Mouse (Mus musculus) kidney, postnatal 36 days (tissue): ENCODE results near the gene Scarb1.

Experiments used
- DNase-seq, 2 experiments: peaks; one replicate each; pipeline ENCODE4 v3.0.0; 2021 to 2022; ENCODE audit warnings: mixed read lengths in 2 of 2

The Scarb1 gene

DNA sequence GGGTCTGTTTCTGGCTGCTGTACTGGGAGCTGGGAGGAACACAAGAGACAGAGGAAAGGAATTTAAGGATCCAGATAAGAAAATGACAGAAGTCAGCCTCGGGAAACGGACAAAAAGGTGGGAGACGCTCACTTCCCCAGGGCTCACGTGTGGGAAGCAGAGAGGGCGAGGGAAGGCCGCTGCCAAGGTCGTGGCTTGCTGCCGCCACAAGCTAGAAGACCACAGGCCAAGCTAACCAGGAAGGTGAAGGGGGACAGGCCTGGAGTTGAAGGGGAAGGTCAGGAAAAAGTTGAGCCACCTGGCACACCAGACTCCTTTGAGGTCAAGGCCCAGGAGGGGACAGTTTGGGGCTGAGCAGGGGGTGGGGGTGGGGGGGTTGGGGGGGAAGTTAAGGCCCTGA is 10.2 kb downstream of the Scarb1 start:
- no peak for DNase-seq

DNA sequence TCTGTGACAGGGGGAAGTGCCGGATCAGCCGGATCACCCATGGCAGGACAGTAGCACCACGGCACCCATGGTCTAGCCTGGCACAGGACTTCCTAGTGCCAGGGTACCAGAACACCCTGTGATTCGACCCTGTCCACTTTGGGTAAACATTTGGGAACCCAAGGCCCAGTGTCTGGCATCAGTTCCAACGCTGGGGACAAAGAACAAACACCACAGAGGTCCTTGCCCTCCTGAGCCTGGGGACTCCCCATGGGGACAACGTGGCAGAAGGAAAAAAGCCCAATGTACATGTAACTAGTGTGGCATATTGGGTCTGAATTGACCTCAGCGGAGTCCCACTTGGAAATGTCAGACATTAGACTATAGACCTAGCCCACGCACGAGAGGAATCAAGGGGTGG is 10.7 kb downstream of the Scarb1 start:
- DNase-seq: no peak

DNA sequence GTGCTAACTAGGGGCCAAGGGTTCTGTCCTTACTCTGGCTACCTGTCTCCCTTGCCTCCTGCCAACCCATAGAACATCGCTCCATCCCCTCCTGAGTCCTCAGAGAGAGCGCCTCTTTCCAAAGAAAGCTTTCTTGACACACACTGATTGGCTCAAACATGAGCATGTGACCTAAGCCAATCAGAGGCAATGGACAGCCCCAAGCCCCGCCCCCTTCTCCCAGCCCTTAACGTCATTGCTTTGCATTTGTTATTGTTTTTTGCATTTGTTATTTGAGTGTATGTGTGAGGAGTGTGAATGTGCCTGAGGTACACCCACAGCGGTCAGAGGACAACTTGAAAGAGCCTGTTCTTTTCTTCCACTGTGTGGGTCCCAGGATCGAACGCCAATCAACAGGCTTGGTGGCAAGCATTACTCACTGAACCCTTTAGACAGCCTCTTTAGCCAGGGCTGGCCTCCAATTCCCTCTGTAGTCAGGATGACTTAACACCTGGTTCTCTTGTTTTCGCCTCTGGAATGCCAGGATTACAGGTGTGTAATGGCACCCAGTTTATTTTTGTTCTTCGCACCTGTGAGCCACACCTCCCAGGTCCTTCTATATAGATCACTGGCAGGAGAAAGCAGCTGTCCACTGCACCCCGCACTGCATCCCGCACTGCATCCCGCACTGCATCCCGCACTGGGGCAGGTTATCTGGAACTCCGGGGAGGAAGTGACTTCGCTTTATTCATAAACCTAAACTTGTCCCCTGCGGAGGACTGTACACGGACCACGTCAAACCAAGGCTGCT is 13.1 kb downstream of the Scarb1 start:
- DNase-seq: no peak

DNA sequence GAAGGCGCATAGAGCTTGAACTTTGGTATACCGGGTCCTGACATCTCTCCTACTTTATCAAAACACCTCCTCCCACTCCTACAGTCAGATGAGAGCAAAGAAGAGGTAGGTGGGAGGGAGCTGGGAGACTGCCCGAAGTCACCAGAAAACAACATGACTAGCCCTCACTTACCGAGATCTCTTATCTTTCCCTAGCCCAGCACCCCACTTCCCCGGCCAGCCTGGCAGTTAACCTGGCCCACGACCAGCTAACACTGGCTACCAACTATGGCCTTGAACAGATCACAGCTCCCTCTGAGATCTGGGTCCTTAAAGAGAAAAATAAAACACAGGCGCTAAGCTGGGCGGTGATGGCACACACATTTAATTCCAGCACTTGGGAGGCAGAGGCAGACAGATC is 14.5 kb downstream of the Scarb1 start:
- DNase-seq: no peak

DNA sequence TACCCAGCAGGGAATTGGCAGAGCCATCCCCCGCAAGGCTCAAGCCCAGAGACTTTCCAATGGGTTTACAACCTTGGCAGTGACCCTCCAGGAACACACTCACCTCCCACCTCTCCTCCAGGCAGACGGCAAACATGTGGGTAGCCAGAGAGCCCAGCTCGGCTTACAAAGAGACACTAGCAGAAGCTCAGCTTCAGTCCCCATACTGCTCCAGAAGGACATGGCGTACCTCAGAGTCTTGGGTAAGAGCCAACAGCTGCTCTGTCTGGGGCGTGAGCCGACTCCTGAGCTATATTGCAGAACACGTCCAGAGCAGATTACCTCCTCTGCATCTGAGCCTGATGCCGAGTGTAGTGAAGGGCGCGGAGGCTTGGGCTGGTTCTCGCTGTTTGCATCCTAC is 15.0 kb downstream of the Scarb1 start:
- DNase-seq: no peak

DNA sequence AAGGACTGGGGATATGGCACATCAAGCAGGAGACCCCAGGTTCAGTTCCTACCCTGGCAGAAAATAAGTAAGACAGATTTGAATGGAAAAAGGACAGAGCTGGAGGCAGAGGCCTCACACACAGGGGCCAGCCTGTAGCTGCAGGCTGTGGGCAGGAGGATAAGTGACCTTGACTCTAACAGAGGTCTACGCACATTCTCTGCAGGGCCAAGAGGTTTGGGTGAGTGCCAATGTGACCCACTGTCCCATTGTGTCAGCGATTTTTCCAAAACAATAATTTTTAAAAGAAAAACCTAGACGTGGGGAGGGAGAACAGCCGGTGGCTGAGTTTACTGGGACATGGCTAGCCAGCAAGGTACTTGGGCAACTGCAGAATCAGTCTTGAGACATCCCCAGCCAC is 15.6 kb downstream of the Scarb1 start:
- DNase-seq: peak in 1 of 2 experiments; percentile 51

DNA sequence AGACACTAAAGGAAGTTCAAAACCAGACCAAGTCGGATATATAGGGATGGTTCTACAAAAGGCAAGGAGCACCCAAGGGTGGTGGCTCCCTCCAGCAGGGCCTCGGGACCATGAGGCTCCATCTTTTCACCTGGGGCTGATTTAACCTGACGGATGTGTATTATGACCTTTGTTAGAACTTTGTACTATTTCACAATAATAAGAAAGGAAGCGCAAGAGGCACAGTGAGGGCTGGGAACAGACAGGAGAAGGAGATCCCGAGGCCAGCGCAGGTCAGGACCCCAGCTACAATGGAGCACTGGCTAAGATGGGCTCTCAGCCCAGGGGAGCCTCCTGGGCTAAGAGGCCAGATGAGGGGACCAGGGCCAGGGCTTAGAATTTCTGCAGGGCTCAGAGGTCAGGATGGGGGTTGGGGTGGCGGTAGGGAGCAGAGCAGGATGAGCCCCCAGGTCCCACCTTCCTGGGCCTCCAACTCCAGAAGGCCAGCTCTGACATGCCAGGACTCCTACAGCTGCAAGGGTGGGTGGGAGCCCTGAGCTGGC is 16.9 kb downstream of the Scarb1 start:
- DNase-seq: no peak

DNA sequence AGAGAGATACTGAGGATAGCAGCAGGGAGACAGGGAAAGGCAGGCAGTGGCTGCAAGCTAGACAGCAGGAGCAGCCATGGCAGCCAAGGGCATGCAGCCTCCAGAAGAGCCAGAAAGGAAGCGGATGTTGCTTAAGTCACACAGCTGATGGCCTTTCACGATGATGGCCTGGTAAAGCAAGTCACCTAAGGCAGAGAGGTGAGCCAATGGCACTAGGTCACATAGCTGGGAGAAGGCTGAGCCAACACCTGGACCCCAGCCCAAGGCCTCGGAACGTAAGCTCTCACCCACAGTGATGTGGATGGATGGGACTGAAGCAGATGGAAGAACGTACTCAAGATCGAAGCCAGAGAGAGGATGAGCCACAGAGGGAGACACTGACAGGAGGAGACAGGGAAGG is 17.8 kb downstream of the Scarb1 start:
- no peak for DNase-seq

DNA sequence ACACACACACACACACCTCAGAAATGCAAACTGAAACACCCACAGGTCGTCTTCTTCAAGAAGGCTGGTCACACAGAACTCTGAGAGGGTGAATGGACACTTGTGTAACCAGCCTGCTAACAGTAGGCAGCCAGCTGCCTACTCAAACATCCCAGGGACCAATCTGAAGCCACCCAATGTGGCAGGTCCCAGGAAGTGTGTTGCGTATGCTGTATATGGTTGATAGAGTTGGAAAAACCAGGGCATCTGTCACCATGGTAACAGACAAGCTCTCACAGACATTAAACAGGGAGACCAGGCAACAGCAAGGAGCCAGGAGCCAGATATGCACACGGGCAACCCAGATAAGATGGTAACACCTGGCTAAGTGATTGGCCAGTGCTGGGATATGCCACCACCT is 19.1 kb downstream of the Scarb1 start:
- no peak for DNase-seq

DNA sequence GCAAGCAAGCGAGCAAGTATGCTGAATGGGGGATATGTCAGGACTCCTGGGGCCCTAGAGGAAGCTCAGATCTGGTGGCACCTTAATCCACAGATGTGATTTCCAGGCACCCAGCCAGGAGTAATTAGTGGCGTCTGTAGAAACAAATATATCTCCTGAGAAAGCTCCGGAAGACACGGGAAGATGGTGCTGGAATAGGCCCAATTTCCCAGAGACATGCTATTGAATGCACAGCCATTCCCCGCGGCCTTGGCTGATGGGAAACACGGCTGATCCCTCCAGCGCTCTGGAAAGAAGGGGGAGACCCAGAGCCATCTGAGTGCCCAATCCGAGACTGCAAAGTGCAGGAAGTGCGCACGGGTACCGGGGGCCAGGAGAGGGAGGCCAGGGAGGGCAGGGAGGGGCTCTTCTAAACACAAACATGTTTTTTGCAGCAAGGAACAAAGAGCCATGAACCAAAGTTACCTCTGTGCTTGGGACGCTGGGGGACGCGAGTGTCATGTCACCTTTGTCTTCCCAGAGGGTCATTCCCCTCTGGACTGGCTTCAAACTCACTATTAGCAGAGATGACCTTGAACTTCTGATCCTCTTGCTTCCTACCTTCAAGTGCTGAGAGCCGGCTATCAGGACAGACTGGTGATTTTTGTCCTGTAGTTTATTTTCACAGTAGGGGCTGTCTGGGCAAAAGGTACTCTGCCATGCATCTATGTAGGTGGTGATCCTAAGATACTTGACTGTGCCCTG is 21.7 kb downstream of the Scarb1 start:
- DNase-seq: peak; percentile 79 to 84

DNA sequence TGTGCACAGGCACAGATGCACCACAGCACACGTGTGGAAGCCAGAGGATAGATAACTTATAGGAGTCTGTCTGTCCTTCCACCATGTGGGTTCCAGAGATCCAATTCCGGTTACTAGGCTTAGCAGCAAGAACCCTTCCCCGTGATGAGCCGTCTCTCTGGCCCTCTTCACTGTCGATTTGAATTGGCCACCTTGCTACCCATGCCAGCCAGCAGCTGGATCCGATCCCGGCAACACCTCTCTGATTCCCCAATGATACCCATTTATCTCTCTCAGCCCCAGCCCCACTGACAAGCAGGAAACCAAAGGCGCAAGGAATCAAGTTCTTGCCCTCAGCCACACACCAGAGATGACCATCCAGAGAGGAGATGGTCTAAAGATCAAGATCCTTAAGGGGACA is 22.9 kb downstream of the Scarb1 start:
- no peak for DNase-seq

DNA sequence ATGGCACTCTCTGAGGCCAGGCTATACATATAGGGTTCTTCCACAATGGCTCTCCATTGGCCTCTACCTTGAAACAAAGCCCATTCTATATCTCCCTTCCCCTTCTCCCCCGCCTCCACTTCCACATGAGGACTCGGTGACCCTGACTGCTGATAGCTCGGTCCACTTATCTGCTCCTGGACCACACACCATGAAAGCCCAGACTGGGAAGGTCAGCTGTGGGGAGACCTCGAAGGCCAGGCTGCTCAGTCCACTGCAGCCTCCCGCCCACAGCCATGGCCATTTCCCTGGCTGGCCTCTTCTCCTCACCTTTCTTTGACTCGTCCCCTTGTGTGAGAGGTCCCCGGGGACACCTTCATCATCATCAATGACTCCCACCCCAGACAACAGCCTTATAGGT is 23.6 kb downstream of the Scarb1 start:
- DNase-seq: no peak

DNA sequence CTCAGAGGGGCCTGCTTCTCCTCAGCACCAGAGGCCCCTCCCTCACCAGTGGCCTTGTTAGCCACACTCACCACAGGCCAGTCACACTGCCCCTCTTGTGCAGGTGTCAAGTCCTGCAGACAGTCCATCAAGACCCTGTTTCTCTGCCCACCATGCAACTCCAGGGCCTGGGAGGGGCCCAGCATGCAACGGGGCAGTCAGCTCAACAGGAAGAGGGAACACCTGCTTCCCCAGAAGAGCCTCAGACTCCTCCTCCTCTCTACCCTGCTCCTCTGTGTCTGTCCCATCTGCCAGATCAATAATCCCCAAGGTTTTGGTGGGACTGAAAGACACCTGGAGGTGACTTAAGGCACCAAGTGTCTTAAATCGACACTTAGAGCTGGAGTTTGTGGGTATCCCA is 24.1 kb downstream of the Scarb1 start:
- no peak for DNase-seq

DNA sequence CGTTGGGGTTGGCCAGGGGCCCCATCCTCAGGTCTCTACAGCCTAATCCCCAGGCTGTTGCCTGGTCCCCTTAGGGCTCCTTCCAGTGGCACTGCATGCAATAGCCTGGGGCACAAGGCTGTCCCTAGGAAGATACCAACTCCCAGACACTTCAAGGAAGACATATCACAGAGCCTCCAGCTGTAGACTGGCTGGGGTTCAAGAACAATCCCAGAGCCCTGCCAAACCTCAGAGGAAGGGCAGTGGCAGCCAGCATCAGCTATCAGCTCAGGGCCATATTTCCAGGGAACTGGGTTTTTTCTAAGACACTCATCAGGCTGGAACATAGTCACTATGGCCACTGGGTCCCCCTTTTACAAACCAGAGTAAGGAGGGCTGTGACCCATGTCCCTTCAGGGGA is 25.8 kb downstream of the Scarb1 start:
- no peak for DNase-seq

DNA sequence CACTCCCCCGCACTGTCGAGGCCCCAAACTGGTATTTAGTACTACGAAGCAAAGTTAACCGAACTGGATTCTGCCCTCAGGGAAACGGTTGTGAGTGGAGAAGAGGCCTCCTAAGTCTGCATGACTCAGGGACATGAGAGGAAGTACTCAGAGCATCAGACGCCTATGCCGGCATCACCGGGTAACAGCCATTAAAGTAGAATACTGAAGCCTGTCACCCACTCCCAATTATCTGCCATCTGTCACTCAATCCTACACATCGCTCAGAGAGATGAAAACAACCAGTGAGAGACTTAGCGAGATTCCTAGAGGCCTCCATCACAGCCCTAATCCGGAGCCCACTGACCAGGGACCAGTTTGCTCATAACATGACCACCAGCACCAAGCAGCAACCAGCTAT is 26.9 kb downstream of the Scarb1 start:
- no peak for DNase-seq

DNA sequence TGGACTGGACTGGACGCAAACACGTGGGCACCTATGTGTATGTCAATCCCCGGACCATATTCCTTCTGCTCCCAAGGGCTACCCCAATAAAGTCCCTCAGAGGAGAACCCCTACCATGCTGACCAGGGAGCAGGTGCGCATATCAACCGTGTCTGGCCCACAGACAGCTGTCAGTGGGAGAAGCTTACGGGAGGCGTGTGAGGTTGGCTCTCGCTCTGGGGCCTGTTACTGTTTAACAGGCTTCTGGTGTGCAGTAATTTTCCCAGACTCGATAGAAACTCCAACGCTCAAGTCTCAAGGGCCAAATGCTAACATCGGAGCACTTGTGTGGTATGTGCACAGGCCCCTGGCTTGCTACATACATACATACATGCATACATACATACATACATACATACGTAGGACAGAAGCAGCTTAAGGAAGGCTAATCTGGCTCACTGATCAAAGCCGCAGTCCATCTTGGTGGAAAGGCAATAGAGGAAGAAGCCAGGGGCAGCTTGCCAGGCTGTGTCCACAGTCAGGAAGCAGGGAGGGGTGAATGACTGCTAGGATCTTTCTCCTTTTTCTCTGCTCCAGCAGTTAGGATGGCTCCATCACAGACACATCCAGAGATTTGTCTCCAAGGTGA is 27.8 kb downstream of the Scarb1 start:
- peak; percentile 88 to 92 for DNase-seq

DNA sequence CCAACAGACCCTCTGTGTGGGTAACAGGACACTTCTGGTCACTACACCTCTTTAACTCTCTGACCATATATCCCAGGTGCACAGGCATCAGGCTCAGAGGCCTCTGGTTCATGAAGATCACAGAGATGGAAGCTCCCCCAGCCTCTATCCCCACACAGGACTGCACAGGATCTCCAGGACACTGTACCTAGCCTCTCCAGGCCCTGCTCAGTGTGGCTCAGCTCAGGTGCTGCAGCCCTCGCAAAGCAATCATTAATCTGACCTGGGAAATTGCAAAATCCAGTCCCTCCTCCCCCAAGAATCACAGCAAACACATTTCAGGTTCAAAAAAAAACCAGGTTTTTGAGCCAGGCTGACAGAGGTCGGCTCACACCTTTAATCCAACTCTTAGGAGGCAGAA is 29.9 kb downstream of the Scarb1 start:
- no peak for DNase-seq

DNA sequence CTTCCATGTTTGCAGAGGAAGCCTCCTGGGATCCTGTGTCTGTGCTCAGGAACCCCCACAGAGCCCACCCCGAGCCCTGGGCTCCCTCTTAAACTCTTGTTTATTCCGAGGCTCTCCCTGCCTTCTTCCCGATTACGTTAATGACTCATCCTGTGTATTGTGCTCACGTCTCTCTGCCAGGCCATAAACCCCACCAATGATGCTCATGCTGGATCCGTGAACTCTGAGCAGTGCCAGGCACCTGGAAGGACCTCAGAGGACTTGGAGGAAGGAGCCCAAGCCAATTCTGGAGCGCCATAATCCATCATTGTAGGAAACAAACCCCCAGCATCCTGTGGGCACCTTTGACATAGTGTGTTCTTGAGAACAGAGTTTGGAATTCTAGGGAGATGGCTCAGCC is 31.7 kb downstream of the Scarb1 start:
- peak in 1 of 2 experiments; percentile 40 for DNase-seq

DNA sequence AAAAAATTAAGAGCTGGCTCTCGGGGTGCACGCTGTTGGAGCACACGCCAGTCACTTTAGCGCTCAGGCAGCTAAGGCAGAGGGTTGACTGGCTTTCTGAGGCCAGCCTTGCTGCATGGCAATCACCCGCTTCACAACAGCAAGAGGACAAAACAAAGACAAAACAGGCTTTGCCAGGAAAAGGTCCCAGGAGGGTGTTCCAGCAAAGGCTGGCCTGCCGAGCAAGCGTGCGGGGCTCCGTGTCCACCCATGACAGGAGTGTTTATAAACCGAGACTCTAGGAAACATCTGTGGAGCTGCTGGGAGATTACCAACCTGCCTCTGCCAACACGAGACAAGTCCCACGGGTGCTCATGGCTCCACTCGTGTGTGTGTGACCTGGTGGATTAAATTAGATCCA is 34.1 kb downstream of the Scarb1 start:
- DNase-seq: no peak

DNA sequence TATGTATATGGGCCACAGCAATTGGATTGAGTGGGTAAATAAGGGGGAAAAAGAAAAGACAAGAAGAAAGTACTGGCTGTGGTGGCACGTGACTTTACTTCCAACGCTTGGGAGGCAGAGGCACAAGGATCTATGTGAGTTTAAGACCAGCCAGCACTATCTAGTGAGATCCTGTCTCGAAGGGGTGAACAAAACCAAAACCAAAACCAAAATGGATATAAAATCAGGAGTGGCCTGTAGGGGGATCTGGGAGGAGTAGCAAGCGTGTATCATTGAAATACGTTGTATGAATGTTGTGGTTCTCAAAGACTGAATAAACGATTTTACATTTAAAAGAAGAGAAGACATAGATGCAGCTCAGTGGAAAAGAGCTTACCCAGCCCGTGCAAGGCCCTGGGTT is 34.5 kb downstream of the Scarb1 start:
- no peak for DNase-seq

DNA sequence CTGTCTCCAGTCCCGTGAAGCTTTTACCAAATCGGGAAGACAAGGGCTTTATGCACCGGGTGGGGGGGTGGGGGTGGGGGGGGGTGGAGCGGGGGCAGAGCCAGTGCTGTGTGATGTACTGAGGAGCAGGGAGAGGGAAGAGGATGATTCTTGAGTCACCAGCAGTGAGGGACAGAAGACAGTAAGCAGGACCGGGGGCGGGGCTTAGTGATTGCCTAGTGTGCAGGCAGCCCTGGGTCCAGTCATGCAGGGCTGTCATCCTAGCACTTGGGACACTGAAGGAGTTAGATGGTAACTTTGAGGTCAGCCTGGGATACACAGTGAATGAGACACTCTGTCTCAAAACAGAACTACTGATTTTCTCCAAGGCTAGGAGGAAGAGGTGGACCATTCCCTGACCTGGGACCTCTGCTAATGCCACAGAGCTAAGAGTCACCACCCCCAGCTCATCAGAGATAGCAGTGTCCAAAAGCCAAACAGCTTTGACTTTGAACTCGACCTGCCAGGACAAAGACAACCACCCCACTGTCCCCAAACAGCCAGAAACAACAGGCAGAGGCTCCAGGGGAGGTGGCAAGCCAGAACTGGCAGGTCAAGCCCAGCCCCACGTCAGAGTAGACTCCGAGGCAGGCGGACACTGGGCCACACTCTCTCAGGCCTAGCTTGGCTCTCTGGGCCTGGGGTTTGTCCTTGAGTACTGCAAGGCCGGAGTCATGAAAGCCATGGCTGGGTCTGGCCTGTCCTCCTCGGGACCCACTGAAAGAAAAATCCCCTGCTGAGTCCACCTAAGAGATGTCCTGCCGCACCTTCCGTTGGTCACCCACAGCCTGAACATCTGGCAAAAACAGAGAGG is 35.4 kb downstream of the Scarb1 start:
- peak in 1 of 2 experiments; percentile 55 for DNase-seq

DNA sequence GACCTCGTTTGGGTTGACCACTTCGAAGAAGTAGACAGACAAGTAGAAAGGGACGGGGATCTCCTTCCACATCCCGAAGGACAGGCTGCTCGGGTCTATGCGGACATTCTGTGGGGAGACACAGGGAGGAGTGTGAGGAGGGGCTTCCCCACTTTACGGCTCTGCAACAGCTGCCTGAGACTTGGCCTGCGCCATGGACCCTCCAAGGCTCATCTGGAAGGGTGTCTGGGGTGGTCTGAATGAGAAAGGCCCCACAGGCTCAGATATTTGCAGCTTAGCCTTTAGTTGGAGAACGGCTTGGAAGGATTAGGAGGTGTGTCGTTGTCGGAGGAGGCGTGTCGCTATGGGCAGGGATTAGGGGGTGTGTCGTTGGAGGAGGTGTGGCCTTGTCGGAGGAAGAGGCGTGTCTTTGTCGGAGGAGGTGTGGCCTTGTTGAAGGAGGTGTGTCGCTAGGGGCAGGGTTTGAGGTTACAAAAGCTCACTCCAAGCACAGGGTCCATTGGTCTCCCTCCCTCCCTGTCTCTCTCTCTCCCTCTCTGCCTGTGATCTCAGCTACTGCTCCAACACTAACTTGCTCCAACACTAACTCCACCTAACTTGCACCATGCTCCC is 36.5 kb downstream of the Scarb1 start:
- DNase-seq: peak; percentile 42 to 70
